ENCODE assay signal across 12 mouse cellular contexts in genomic region chr11:62270851-62271250, GRCm38 (mm10).
"Had no signal": no experiment of that assay in that cellular context is flagged by ENCODE, and none has a peak within 500 bp of the region (broad histone marks: within the 10 kb centered on the region; RNA-seq: fewer than 3 reads in every experiment).

No protein-coding gene starts in this region.

- ATAC-seq: intestine, embryonic 16.5 days; lung, postnatal 0 days had no signal

- H3K27me3 ChIP-seq: kidney, embryonic 15.5 days; liver, embryonic 13.5 days; megakaryocyte, embryonic 14.5 days had no signal

- H3K9me3 ChIP-seq: kidney, embryonic 15.5 days; liver, embryonic 13.5 days; megakaryocyte, embryonic 14.5 days; midbrain, embryonic 12.5 days had no signal

- H3K27ac ChIP-seq: kidney, embryonic 15.5 days; left cerebral cortex, adult 2 months; liver, embryonic 13.5 days; midbrain, embryonic 12.5 days had no signal

- H3K9ac ChIP-seq: kidney, embryonic 15.5 days; liver, embryonic 13.5 days; midbrain, embryonic 12.5 days had no signal

- H3K4me1 ChIP-seq: liver, embryonic 13.5 days had no signal

- H3K4me2 ChIP-seq: kidney, embryonic 15.5 days; liver, embryonic 13.5 days; midbrain, embryonic 12.5 days had no signal

- H3K36me3 ChIP-seq: kidney, embryonic 15.5 days; liver, embryonic 13.5 days; midbrain, embryonic 12.5 days had no signal

- H3K4me3 ChIP-seq: kidney, embryonic 15.5 days; left cerebral cortex, adult 2 months; liver, embryonic 13.5 days; megakaryocyte, embryonic 14.5 days; midbrain, embryonic 12.5 days had no signal

- DNase-seq: kidney, adult 2 months; layer of hippocampus, postnatal 36 days; liver, embryonic 13.5 days; lung, adult 2 months; lung, postnatal 36 days; thymus, postnatal 25 days had no signal
